Mouse (Mus musculus): ENCODE results near the gene Rcbtb2.

DNA sequence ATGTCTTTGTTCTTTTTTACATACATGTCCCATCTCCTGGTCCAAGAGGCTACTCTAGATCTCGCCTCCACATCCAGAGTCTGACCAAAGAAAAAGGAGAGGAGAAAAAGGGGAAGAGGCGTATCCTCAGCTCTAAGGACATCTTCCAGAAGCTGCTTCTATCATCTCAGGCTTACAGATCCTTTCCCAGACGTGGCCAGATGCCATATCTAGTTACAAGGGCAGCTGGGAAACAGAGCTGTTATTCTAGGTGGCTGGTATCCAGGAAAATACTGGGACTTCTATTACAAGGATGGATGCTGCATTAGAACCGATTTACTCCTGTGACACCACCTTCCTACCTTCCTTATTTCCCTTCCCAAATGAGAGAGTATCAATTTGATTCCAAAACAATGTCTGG, 9.9 kb downstream of the Rcbtb2 start:
- no peak for TF ChIP-seq POLR2A (IDR thresholded peaks at IDR 0.05; ENCODE audit: borderline replicate concordance, extremely low read depth, low read depth, low read length)
- no peak for TF ChIP-seq CTCF (IDR thresholded peaks at IDR 0.05; ENCODE audit: insufficient read depth, low read length)
